16 mouse cellular contexts compared by ENCODE assay signal in the genomic region with DNA sequence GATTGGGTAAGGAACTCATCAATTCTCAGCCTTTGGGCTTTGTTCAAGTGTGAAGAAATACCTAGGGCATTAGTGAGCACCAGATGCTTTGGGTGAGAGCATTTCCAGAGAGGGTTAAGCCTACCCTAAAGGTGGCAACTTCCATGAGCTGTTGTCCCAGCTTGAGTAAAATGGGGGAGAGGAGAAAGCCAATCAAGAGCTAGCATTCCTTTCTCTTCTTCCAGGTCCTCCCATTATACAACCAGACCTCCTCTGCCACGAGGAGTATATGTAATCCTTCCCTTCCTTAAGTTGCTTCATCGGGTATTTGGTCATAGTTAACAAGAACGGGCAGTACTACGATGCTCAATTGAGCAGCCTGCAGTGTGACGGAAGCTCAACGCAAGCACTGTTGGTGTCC.
"Had no signal": no experiment of that assay in that cellular context is flagged by ENCODE, and none has a peak within 500 bp of the region (broad histone marks: within the 10 kb centered on the region; RNA-seq: fewer than 3 reads in every experiment).

No protein-coding gene starts in this region.

- H3K27ac ChIP-seq: neural tube, embryonic 12.5 days; neural tube, embryonic 13.5 days; neural tube, embryonic 15.5 days; stomach, embryonic 15.5 days had no signal

- H3K9me3 ChIP-seq: neural tube, embryonic 12.5 days; neural tube, embryonic 13.5 days; neural tube, embryonic 15.5 days; stomach, embryonic 15.5 days had no signal

- H3K4me1 ChIP-seq: neural tube, embryonic 12.5 days had no signal

- DNase-seq: retina, postnatal 1 day; right cerebral cortex, adult 18-20 months; right cerebral cortex, postnatal 14 days; right cerebral cortex, postnatal 25 days; right cerebral cortex, postnatal 4 days; spleen, adult 18-20 months; thymus, adult 18-20 months; thymus, adult 2 months; thymus, postnatal 14 days; thymus, postnatal 25 days; thymus, postnatal 36 days; thymus, postnatal 4 days had no signal

- H3K36me3 ChIP-seq: neural tube, embryonic 12.5 days; neural tube, embryonic 13.5 days; neural tube, embryonic 15.5 days; stomach, embryonic 15.5 days had no signal

- H3K27me3 ChIP-seq: neural tube, embryonic 12.5 days; stomach, embryonic 15.5 days had no signal

- H3K4me2 ChIP-seq: neural tube, embryonic 12.5 days; neural tube, embryonic 13.5 days; neural tube, embryonic 15.5 days; stomach, embryonic 15.5 days had no signal

- H3K4me3 ChIP-seq: neural tube, embryonic 12.5 days; neural tube, embryonic 13.5 days; neural tube, embryonic 15.5 days; stomach, embryonic 15.5 days had no signal

- H3K9ac ChIP-seq: neural tube, embryonic 12.5 days; neural tube, embryonic 13.5 days; neural tube, embryonic 15.5 days; stomach, embryonic 15.5 days had no signal
